Mouse (Mus musculus) spleen, adult 2 months (tissue): ENCODE measurements around the gene Ctnna2. TPM values are rescaled to one million over a fixed set of nuclear protein-coding genes. Genes with fewer than 3 reads are reported as not detected.

Source experiments
- DNase-seq, 2 experiments: peaks; one replicate each; pipeline versions ENCODE4 v3.0.0 to v3.0.0-alpha.2; 2012 to 2021; ENCODE audit warnings: low spot score in 2 of 2, low read depth in 1 of 2
- H3K27ac ChIP-seq: fragments of 200-500 bp; 2 replicates; pipeline ENCODE4 v1.5.1; 2012; ENCODE audit warnings: low read length, inconsistent platforms; ENCODE audit not compliant: insufficient read depth
- H3K27me3 ChIP-seq: fragments of 200-500 bp; 2 replicates; pipeline ENCODE4 v1.6.1; 2012; ENCODE audit warnings: mild to moderate bottlenecking, moderate library complexity, low read length, inconsistent platforms; ENCODE audit not compliant: control insufficient read depth, insufficient read depth
- H3K36me3 ChIP-seq: fragments of 200-500 bp; 2 replicates; pipeline ENCODE4 v1.6.1; 2012; ENCODE audit warnings: mild to moderate bottlenecking, low read length, inconsistent platforms; ENCODE audit not compliant: control insufficient read depth, insufficient read depth
- H3K4me1 ChIP-seq: fragments of 200-500 bp; 2 replicates; pipeline ENCODE4 v1.6.1; 2011; ENCODE audit warnings: inconsistent platforms; ENCODE audit not compliant: control insufficient read depth, insufficient read depth, insufficient read length
- H3K4me3 ChIP-seq: fragments of 200-500 bp; 2 replicates; pipeline ENCODE4 v1.5.1; 2011; ENCODE audit warnings: mild to moderate bottlenecking, inconsistent platforms; ENCODE audit not compliant: insufficient read depth, insufficient read length; ENCODE audit errors: extremely low read depth
- CTCF ChIP-seq: fragments of 200-500 bp; IDR thresholded peaks from 2 replicates; pipeline ENCODE4 v1.5.1; 2011; ENCODE audit warnings: mild to moderate bottlenecking, inconsistent platforms; ENCODE audit not compliant: insufficient read depth, insufficient read length, insufficient replicate concordance; ENCODE audit errors: extremely low read depth
- POLR2A ChIP-seq: fragments of 200-500 bp; IDR thresholded peaks from 2 replicates; pipeline ENCODE4 v1.6.1; 2011; ENCODE audit warnings: low read depth, low read length, inconsistent platforms
- WGBS: fragments of 180-500 bp; shearing (Covaris S2); methylation state at CpG from one replicate; pipeline ENCODE4 v1.1.7; 2018; 5-methylcytosine and 5-hydroxymethylcytosine counted together
- polyA plus RNA-seq: library from polyadenylated mRNA; depleted of rRNA; stranded (reverse); fragments of >200 nt; gene quantifications from 2 replicates; pipeline ENCODE4 v1.2.3, GENCODE M21; 2012

The Ctnna2 gene
- polyA plus RNA-seq, 1 experiment, result 0.05 TPM

DNA sequence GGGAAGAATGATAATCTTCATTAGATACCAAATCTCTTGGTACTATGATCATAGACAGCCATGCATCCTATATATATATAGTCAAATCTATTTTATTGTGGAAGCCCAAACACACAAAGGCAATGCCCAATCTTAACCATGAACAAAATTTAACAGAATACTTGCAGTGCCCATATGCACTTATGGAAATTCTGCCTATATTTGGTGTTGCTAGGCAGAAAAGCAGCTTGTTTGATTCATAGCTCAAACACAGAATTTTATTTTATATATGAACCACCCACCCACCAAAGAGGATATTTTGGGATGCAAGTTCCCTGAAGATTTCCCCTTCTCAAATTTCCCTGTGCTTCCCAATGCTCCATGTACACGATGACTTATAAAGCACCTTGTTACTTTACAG lies 655.2 kb downstream of the Ctnna2 start:
- WGBS, result 86% methylated on average over 1 of the region's 1 CpGs
- TF ChIP-seq CTCF, result no peak
- no peak for TF ChIP-seq POLR2A
- Histone ChIP-seq H3K27ac (no peak overlapping the region), H3K27me3 (no peaks in the 10 kb centered on the region), H3K4me1 (no peaks in the 10 kb centered on the region), H3K36me3 (no peaks in the 10 kb centered on the region), H3K4me3 (no peak overlapping the region)
- no peak for DNase-seq

DNA sequence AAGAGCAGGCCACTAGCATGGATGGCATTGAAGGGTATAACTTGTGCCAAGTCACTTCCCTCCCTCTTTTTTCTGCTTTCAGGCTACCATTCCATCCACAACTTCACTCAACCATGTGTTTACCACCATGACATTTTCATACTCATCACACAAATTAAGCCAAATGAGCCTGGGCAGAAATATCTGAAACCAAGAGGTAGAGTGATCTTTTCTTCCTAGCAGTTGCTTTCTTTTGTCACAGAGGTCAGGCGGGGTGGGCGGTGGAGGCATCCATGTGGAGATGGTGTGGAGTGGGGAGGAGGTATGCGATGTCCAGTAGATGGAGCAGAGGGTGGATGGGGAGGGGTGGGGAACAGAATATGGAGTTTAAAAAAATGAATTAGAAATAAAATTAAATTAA lies 672.7 kb downstream of the Ctnna2 start:
- TF ChIP-seq POLR2A, result no peak
- TF ChIP-seq CTCF, result no peak
- no peak for DNase-seq
- H3K36me3 ChIP-seq, result no peaks in the 10 kb centered on the region
- H3K27me3 ChIP-seq, result no peaks in the 10 kb centered on the region
- H3K4me3 ChIP-seq, result no peak overlapping the region
- 93% methylated on average over 3 of the region's 3 CpGs for WGBS
- no peak overlapping the region for H3K27ac ChIP-seq
- no peaks in the 10 kb centered on the region for H3K4me1 ChIP-seq

DNA sequence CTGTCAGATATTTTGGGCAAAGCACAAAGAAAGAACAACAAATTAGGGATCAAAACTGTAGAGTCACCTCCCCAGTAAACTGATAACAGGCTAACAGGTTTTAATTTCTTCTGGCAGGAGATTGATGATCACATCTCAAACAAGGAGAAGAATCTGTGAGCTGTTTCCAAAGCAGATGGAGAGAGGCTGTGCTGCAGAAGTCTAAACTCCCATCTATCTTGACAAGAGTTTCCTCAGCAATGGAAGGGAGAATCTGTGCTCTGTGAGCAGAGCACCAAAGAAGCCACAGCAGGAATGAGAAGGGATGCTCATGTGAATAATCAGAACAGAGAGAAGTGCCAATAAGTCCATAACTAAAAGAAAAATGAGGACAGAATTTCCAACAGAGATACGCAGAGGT lies 678.2 kb downstream of the Ctnna2 start:
- WGBS, result 92% methylated on average over 1 of the region's 1 CpGs
- no peak for TF ChIP-seq CTCF
- TF ChIP-seq POLR2A, result no peak
- no peak for DNase-seq

DNA sequence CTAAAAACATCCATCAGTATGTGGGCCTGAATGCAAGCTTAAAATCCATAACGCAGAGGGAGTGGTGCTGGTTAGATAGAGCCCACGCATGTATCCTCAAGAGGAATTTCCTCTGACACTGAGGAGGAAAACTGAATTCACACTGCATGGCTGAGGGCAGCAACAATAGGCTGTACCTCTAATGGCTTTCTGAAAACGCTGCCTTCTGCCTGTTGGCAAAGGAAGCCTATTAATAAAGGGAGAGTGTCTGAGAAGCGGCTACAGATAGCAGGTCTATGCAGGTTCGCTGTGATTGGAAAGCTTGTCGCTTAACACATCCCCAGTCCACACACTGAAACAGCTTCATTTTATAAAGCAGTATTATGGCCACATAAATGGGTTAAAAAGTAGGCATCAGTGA lies 688.1 kb downstream of the Ctnna2 start:
- Histone ChIP-seq H3K27me3 (no peaks in the 10 kb centered on the region), H3K27ac (no peak overlapping the region), H3K36me3 (no peaks in the 10 kb centered on the region), H3K4me3 (no peak overlapping the region), H3K4me1 (no peaks in the 10 kb centered on the region)
- 75% methylated on average over 6 of the region's 6 CpGs for WGBS
- DNase-seq, result no peak
- TF ChIP-seq CTCF, result no peak

More for the DNA sequence above, 678.2 kb downstream of the Ctnna2 start:
- H3K4me1 ChIP-seq, result no peaks in the 10 kb centered on the region
- no peaks in the 10 kb centered on the region for H3K36me3 ChIP-seq
- no peaks in the 10 kb centered on the region for H3K27me3 ChIP-seq
- H3K4me3 ChIP-seq, result no peak overlapping the region
- H3K27ac ChIP-seq, result no peak overlapping the region

DNA sequence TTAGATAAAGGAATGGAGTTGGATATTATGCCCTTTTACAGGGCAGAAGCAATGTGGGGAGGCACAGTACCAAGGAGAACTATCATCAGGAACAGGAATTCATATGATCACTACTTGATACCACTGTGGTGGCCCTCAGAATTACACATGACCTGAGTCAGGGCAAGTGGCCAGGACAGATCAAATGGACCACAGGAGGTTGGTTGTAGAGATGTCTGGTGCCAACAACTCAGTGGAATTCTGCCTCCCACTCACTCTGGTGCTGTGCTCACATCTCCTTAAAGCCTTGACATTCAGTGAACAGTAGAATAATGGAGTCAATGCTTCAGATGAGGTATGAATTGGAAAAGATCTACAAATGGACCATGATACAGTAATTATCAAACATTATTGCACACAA lies 691.1 kb downstream of the Ctnna2 start:
- Histone ChIP-seq H3K27ac (no peak overlapping the region), H3K4me1 (no peaks in the 10 kb centered on the region), H3K4me3 (no peak overlapping the region), H3K27me3 (no peaks in the 10 kb centered on the region), H3K36me3 (no peaks in the 10 kb centered on the region)
- DNase-seq, result no peak
- TF ChIP-seq POLR2A (no peak), CTCF (no peak)

DNA sequence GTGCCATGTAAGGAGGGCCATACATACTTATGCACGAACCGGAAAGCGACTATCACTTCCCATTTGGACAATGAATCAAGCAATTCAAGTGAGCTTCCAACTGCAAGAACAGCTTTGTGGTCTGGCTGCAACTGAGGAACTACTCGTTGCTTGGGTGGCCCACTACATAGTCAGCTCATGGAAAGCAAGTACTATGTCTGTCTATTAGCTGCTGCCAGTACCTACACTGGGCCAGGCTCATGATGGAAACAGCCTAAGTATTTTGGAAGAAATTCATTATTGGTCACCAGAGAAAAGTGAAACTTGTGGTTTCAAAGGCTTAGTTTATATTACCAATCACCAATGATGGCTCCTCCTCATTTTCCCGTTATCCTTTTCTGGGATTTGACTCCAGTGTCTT lies 693.2 kb downstream of the Ctnna2 start:
- H3K4me1 ChIP-seq, result no peaks in the 10 kb centered on the region
- WGBS, result 86% methylated on average over 5 of the region's 5 CpGs
- TF ChIP-seq CTCF (no peak), POLR2A (no peak)
- H3K27me3 ChIP-seq, result no peaks in the 10 kb centered on the region
- no peak overlapping the region for H3K4me3 ChIP-seq
- no peak for DNase-seq
- H3K27ac ChIP-seq, result no peak overlapping the region
- H3K36me3 ChIP-seq, result no peaks in the 10 kb centered on the region

DNA sequence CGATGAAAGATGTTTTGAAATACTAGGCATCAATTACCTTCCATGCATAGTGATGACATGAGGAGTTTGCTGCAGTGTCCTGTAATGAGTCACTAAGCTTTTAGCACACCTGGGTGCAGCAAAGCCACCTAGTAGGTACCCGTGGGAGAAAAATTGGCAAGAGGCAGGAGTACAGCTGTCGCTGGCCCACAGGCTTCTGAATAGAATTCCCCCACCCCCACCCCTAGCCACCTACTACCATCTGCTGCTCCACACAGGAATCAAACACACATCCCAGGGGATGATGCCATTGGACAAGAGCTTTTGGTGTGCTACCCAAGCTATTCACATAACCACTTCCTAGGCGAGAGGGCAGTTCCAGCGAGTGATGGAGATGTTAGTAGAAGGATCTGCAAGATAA lies 700.7 kb downstream of the Ctnna2 start:
- no peak for TF ChIP-seq CTCF
- TF ChIP-seq POLR2A, result no peak
- H3K27me3 ChIP-seq, result no peaks in the 10 kb centered on the region
- H3K4me3 ChIP-seq, result no peak overlapping the region
- 91% methylated on average over 5 of the region's 5 CpGs for WGBS
- no peak overlapping the region for H3K27ac ChIP-seq
- H3K36me3 ChIP-seq, result no peaks in the 10 kb centered on the region
- no peaks in the 10 kb centered on the region for H3K4me1 ChIP-seq
- no peak for DNase-seq

DNA sequence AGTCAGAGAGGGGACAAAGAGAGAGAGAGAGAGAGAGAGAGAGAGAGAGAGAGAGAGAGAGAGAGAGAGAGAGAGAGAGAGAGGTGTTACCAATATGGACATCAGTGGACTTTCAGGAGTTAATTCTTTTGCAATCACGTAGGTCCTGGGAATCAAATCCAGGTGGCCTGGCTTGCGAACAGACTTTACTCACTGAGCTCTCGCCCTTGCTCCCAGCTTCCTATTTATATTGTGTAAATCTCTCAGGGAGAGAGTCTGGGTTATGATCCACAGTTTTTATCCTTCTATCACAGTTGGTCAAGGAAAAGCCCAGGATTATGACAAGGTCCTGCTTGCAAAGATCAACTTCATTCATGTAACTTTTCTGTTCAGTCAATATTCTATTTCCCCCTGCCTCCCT lies 714.3 kb downstream of the Ctnna2 start:
- no peaks in the 10 kb centered on the region for H3K36me3 ChIP-seq
- no peak overlapping the region for H3K27ac ChIP-seq
- no peak for DNase-seq
- no peak for TF ChIP-seq CTCF
- TF ChIP-seq POLR2A, result no peak
- no peaks in the 10 kb centered on the region for H3K27me3 ChIP-seq
- H3K4me3 ChIP-seq, result no peak overlapping the region
- WGBS, result 82% methylated on average over 3 of the region's 3 CpGs
- H3K4me1 ChIP-seq, result no peaks in the 10 kb centered on the region
